Mouse (Mus musculus) embryo, embryonic 11 days (tissue): ENCODE data around the gene Polr1b.

Experiments
- DNase-seq: peaks from one replicate; pipeline ENCODE4 v3.0.0-alpha.2; 2015

Gene Polr1b

GRCm38 (mm10) chr2:129118061-129118460, 17.3 kb downstream of the Polr1b start:
- DNase-seq = no peak

- DNase-seq = no peak
Measured at GRCm38 (mm10) chr2:129121986-129122385, 21.2 kb downstream of the Polr1b start.

GRCm38 (mm10) chr2:129129412-129129929, 28.7 kb downstream of the Polr1b start, which contains the start of gene Chchd5:
Gene Chchd5 (plus strand): TSS chr2:129129700.
- peak; percentile 97 for DNase-seq

DNA sequence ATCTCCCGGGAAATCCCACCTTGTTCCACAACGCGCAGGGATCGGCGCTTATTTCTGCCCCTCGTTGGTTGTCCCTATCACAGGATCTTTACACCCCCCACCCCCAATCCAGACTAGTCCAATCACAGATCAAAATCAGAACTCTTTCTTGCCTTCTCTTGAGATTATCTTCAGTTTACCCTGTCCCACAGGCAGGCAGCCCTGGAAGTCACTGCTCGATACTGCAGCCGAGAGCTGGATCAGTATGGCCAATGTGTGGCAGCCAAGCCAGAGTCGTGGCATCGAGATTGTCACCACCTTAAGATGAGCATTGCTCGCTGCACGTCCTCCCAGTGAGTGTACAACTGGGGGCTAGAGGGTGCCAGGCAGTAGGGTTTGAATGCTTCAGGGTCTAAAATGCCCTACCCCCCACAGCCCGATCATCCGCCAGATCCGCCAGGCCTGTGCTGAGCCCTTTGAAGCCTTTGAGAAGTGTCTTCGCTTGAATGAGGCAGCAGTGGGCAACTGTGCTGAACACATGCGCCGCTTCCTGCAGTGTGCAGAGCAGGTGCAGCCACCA, 29.3 kb downstream of the Polr1b start:
- no peak for DNase-seq

GRCm38 (mm10) chr2:129130776-129131175, 30.0 kb downstream of the Polr1b start:
- no peak for DNase-seq

DNA sequence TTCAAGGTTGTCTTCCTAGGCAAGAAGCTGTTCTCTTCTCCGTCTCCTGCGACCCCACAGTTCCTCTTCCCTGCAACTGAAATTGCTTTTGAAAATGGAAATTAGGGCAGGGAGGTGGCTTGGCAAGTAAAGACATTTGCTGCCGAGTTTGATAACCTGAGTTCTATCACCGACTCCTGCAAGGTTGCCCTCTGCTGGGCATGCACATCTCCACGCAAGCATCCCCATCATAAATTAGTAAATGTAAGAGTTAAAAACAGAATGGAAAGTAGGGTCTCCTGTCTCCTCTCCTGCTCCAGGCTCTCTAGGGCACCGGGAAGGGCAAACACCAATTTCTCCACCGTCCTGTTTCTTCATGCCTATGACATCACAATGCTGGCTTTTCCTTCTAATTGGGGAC, 31.4 kb downstream of the Polr1b start:
- no peak for DNase-seq

DNA sequence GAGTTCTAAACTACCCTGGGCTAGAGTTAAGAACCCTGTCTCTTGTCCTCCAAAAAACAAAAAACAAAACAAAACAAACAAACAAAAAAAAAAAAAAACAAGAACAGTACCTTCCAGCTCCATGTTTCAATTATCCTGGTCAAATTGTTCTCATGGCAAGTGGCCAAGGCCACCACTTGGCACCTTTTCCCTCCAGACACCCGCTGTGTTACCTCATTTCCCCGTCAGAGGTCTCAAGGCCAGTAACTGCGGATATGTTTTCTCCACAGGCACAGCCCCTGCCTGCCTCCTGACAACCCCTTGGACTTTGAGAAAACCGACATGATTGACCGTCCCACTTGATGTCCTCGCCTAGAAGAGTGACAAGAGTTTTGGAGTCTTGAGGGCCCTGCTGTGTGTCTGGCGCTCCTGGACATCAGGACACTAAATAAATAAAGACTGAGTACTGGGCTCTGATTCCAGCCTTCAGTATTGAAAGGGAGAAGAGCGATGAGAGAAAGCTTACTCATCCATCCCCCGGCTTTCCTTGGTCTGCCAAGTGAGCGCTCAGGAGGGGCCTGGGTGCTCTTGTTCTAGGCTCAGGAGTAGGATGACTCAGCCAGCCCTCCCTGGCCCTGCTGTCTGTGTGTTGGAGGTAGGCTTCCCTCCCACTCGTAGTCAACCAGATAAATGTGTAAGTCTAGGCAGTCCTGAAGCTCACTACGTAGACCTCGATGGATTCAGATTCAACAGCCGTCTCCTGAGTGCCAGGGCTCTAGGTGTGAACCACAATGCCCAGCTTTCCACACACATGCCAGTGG, 32.4 kb downstream of the Polr1b start:
- no peak for DNase-seq

DNA sequence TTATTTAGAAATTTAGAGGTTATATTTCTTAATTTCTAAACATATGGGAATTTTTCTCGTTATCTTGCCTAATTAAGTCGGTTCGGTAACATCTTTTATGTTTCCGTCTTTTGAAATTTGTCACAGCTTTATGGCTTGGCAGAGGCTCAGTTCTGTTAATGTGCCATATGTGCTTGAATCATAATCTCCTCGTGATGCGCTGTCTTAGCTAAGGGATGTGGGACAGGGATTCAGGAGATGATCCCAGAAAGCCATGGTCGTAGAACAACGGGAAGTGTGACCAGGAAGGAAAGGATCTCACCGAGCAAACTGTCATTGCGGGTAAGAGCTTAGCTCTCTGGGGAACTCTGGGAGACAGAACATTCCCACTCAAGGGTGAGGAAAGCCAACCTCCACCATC, 39.1 kb downstream of the Polr1b start:
- no peak for DNase-seq

- DNase-seq = peak; percentile 22
Measured at GRCm38 (mm10) chr2:129148836-129149235, 48.0 kb downstream of the Polr1b start.

- DNase-seq = no peak
Measured at GRCm38 (mm10) chr2:129150386-129150785, 49.6 kb downstream of the Polr1b start.

DNA sequence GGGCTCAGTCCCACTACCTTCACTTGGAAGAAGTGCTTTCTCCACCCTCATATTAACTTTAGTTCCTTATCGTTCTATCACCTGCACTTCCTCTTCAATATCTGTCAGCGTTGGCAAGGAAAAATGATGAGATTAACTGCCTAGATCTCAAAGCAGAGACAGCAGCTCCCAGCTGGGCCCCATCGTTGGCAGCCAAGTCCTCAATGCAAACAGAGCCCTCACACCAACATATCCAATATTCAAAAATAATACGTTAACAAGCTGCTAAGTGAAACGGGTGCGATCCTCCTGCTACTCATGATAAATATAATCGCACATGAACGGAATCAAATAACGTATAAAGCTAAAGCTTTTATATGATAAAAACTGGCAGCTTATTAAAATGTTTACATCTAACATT, 50.3 kb downstream of the Polr1b start:
- DNase-seq = no peak

DNA sequence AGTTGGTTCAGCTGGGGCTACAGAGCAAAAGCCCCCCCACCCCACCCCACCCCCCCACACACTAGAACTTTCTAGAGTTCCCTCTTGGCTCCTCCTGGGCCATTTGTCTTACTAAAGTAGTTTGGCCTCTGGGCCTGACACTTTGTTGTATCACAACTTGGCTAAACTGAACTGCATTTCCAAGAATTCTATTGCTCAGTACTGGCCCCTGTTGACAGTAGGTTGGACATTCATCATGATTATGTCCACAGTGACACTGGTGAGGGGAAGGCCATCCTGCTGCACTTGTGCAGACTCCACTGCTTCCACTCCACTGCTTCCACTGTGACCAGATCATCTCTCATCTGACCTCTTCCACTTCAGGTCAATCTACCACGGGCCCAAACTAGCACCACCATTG, 52.0 kb downstream of the Polr1b start:
- no peak for DNase-seq

DNA sequence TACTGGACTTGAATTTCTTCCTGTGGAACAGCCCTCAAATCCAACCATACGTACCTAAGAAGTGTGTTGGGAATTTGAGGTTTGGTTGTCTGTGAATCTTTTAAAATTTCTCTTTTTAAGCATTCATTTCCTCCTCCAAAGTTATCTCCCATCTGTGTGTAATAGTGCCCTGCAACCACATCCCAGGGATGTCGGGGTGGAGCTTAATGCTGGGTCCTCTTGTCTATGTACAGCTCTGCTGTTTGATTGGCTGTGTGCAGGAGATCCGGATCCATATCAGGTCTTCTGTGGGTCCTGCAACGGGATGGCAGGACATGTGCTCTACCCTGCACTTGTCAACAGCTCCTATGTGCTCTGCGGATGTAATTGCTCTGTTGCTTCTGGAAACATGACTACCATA, 64.0 kb downstream of the Polr1b start:
- no peak for DNase-seq

DNA sequence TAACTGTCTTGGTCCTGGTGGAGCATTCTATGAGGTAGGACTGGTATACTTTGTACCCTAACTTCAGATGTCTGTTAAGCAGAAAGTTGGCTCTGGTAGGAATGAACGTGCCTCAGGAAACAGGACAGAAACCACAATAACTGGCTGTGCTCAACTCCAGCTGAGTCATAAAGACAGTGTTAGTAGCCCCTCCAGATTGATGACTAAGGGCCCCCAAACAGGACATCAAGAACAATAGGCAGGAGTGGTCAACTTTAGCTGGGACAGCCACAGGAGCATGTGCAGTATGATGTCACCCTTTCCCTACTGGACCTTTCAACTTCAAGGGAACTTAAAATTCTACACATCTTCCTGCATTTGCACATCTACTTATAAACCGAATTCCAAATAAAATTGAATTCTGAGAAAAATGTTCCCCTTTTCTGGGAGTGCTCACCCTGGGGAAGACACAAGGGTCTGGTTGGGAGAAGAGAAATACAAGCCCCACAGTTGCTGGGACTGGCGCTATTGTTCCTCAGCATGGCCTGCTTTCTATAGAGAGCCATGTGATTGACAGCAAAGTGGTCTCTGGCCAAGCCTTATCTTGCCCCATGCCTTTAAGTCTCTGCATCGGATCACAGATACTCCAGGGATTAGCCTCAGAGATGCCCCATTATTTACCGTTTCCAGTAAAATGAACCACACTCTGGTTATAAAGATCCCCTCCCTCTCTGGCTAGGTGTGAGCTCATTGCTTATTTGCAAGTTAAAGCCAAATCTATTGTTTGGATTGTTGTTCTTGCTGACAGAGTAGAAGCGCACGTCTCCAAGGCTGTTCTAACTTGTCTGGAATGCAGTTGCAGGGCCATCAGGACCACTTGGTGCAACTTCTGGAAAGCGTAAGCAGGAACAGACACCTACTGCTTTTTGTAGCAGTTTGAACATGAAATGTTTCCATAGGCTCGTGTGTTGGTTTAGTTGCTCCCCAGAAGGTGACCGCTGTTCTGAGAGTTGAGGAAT, 66.0 kb downstream of the Polr1b start:
- no peak for DNase-seq

GRCm38 (mm10) chr2:129173386-129173785, 72.6 kb downstream of the Polr1b start:
- DNase-seq = no peak

GRCm38 (mm10) chr2:129174474-129174873, 73.7 kb downstream of the Polr1b start:
- DNase-seq = peak; percentile 53

DNA sequence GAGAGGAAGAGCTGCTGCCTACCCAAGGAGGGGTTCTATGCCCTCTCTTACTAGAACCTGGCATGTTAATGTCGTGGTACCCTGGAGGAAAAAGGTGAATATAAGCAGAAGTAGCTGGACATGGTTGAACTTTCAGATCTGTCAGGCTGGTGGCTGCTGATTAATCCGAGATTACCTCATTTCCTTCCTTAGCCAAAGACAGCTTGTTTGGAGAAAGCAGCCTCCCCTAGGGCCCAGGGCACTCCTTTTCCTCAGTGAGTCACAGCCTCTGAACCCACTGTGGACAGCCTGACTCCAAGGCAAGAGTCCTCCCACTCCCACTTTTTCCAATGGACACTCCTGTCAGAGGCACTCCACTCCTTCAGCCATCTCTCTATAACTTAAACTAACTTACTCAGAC, 74.8 kb downstream of the Polr1b start:
- DNase-seq = no peak
